Mouse (Mus musculus) embryo, embryonic 10.5 days (tissue): ENCODE measurements around the gene Hmg20a.

Source experiments
- DNase-seq: peaks from one replicate; pipeline ENCODE4 v3.0.0-alpha.2; 2015; ENCODE audit warnings: low spot score

The Hmg20a gene

DNA sequence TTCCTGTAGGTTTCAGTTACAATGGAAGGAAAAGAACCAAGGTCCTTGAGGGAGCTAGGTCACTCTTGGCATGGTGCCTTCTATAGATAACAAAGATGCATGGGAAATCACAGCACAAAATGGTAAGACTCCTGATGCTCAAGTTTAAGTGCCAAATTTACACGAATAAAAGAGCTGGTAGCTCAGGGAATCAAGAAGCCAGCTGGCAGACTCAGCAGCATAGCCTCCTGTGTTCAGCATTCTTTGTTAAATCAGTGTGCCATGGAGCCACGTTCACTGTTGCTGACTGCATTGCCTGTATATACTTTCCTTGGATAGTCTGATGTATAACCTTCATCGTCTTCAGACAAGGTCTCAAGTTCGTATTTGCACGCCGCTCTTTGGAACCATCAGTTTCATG is 33.2 kb downstream of the Hmg20a start:
- no peak for DNase-seq

DNA sequence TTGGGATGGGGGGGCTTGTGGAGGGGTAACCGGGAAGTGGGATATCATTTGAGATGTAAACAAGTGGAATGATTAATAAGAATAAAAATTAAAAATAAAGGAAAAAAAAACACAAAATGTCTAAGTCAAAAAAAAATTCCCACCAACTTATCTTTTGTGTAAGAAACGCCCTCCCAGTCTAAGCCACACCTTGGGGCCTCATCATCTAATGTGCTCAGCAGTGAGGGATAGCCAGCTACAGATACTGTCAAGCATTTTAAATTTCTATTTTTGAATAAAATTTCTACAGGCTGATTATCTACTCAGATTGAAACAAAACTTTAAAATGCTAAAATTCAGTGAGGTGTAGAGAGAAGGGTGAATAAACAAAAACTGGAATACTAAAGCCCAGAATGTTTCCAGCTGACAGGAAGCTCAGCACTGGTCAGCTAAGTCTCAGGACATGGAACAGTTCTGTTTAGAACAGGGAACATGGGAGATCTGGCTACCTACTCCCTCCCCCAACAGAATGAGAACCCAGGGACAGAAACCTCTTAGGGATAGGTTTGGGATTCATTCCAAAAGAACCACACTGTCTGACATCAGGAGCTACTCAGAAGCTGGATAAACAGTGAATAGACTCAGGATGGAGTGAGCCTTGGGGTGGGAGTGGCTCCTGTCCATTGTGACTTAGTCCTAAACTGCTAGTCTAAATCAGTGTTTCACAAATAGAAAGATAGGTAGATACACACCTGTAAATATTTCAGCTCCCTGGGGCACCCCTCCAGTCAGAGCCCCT is 34.8 kb downstream of the Hmg20a start:
- DNase-seq: no peak

DNA sequence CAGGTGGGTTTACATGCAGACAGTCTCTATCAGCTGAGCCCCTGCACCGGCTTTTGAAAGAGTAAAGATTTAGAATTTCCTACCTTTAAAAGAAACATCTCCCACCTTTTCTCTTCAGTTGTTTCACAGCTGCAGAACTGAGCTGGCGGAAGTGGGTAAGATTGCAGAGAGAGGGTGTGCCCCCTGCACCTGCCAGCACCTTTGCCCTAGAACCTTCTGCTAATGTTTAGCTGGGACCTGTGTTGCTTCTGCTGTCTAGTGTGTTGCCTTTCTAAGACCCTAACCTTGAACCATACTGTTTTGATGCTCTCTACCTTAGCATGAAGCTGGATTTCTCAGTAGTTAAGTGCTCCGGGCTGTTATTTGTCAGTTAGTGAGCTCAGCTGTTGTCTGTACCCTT is 38.0 kb downstream of the Hmg20a start:
- no peak for DNase-seq

DNA sequence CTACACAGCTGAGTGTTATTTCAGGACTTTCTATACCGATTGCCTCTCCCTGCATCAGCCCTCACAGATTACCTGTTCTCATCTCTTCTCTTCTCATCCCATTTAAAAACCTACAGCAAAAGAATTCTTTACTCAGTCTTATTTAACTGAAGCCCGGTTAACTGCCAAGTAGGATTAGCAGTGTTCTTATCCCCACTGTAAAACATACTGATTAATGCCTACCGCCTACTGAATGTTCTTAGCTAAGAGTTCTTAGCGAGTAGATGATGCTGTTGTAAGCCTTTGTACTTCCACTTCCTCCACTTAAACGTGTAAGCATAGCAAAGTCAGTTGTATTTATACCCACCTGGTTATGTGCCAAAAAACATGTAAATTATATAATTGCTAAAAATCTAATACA is 42.6 kb downstream of the Hmg20a start:
- DNase-seq: no peak

DNA sequence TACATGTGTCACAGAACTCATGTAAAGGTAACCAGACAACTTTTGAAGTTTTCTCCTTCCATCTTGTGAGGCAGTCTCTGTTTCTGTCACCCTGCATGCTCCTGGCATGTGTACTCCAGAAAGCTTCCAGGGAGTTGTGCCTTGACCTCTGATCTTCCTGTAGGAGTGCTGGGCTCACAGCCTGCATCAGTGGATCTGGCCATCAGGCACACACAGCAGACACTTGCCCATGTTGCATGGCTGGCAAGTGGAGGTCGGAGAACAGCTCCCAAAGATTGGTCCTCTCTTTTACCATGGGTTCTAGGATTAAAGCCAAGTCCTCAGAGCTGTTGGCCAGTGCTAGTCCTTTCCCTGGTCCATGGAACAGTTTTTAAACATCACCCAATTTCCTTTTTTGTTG is 44.2 kb downstream of the Hmg20a start:
- DNase-seq: no peak

DNA sequence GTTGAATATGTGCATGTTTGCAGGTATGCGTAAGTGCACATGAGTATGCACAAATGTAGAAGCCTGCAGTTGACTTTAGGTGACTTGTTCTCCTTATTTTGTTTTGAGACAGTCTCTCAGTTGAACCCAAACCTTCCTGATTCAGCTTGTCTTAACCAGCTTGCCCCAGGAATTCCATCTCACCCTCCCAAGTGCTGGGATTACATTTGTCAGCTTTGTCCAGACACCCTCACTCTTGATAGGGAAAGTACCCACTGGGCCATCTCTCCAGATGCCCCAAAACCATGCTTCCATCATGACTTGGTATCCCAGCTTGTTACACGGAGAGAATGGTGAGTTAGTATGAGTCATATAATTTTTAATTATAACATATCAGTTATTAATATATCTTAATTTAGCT is 44.6 kb downstream of the Hmg20a start:
- DNase-seq: no peak

DNA sequence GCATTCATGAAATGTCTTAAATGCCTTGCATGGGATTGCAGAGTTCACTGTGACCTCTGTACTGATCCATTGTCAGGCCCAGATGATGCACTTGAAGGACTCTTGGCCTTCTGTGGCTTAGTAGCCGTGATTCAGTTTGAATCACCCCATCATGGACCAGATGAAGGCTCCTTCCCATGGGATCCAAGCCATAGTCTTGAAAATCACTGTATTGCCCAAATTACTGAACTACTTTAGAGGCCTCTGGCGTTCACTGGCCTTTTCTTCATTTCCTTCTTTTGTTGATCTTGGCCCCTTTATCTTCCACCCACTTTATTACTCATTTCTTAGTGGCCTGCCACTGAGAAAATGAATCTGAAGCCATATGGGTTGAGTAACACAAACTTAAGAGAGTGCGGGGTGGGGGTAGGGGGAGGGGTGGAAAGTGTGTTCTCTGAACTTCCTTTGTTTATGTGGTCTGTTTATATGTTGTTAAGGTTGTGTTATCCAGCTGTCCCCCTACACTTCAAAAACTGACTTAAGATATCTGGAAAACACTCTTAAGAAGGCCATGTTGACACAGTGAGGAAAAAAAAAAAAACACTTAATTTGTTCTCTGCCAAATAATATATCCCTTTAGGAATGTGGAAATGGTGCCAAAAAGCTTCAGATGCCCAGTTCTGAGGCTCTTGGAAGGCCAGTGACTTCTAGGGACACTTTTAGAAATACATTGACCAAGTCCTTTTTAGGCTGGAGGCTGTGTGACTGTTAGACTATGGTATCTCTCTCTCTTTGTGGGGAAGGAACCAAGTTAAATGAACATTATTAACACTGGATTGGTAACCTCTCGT is 45.5 kb downstream of the Hmg20a start:
- DNase-seq: no peak

DNA sequence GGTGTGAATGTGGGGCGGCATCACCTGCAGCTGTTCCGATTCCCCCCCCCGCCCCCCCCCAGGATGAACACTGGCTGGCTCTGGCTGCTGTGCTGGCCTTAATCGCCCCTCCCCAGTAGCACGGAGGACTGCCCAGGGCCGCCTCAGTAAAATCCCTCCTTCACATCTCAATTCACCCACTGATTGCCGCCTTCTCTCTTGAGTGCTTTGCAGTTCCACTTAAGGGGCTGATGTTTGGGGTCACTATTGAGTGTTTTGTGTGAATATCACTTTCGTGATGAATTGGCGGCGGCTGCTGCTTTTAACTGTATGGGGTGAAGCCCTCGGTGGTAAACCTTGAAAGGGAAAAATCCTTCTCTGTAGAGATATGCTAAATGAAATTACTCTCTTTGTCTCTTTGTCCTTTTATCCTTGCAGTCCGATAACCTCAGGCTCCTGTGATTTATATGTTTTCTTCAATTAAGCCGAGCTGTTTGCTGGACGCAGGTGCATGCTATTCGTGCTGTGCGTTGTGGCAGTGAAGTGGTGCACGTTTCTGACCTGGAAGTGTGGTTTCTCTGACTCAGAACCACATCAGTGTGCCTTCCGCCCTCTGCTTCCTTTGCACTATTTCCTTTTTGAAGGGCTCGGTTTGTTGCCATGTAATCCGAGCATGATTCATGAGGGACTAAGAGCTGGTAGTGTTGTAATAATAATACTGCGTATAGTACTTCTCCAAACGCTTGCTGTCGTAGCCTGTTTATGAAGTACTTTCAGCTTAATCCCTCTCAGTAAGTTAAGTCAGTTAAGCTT is 46.6 kb downstream of the Hmg20a start:
- peak; percentile 57 for DNase-seq

DNA sequence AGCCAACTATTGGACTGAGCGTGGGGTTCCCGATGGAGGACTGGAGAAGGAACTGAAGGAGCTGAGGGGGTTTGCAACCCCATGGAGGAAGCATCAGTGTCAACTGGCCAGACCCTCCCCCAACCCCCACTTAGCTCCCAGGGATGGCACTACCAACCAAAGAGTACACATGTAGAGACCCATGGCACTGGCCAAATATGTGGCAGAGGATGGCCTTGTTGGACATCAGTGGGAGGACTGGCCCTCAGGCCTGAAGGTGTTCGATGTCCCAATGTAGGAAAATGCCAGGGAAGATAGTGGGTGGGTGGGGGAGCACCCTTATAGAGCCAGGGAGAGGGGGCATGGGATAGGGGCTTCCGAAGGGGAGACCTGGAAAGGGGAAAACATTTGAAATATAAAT is 47.8 kb downstream of the Hmg20a start:
- no peak for DNase-seq

DNA sequence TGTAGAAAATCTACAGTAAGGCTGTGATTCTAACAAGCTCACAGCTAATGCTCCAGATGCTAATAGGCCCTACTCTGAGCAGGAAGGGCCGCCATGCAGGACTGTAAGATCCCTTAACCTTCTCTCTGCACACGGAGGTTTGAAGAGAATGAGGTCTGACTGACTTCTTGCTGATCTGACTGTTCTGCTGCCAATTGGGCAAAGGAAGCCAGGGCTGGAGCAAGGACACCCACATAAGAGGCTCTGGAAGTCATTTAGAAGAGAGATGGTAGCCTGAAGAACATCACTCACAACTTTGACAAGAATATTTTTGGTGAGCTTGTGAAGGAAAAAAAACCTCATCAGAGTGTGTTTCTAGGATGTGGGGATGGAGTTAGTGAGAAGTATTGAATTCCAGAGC is 51.2 kb downstream of the Hmg20a start:
- DNase-seq: no peak

DNA sequence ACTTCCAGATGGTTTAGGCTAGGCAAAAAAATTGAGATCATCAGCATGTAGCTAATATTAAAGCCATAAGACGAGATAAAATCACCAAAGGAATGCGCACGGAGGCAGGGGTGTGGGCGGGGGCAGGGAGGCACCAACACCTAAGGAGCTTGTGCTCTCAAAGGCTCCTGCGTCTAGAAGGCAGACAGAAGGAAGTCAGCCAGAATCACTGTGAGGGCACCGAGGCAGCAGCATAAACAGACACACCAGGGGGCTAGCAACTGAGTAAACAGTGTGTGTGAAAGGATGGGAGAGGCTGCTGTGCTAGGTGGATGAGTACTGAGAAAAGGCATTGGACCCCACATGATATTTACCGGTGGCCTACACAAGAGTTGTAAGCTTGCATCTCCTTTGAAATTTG is 51.9 kb downstream of the Hmg20a start:
- DNase-seq: no peak

DNA sequence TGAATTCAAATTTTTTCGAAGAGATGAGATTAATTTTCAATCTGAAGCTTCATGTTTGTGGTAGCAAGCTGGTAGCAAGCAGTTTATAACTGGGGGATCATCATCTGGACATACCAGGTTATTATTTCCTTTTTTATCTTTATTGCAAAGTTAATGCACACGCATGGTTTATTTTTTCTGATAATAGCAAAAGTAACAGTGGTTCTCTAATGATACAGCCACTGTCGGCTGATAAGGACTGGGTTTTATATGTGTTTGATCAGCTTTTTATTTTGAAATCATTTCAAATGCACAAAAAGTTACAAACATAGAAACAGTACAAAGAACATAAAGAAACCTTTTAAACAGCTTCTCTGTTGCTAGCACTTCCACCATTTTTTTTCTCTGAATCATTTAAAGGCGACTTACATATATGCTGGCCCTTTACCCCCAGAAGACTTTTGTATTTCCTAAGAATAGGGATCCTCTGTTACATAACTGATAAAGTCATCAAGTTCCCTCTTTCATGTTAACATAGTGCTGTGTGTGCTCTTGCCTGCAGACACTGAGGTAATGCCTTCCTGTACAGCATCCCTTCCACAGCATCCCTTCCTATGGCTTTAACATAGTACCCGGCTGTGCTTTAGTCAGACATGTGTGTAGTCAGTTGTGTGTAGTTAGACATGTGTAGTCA is 60.7 kb downstream of the Hmg20a start:
- no peak for DNase-seq

DNA sequence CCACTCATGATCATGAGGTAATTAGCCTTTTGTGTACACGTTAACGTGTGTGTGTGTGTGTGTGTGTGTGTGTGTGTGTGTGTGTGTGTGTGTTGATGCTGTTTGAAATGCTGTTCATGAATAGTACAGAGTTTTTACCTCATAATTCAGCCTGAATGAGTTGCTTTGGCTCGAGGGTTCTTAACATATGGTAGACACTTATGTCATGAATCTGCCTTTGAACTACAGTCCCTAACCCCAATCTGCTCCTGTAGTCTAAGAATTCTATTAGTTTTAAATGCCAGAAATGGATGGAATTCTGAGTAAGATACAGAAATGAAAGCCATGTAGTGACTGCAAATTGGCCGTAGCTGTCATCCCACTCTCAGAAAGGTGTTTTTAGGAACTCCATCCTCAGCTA is 64.2 kb downstream of the Hmg20a start:
- DNase-seq: no peak

DNA sequence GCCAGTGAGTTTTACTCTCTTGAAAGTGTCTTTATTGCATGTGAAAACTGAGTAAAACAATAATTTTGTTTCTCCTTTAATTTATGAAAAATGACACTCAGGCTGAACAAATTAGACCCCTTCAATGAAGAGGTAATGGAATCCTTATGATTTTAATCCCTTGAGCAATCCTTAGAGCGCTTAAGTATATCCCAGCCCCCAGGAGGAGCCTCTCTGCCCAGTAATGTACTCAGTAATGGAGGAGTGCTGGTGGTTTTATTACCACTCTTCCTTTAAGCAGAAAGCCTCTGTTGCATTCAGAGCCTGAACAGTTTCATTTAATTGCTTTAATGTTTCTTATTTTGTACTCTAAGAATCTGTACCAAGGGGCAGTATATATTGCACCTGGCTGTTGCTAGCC is 67.0 kb downstream of the Hmg20a start:
- DNase-seq: no peak

DNA sequence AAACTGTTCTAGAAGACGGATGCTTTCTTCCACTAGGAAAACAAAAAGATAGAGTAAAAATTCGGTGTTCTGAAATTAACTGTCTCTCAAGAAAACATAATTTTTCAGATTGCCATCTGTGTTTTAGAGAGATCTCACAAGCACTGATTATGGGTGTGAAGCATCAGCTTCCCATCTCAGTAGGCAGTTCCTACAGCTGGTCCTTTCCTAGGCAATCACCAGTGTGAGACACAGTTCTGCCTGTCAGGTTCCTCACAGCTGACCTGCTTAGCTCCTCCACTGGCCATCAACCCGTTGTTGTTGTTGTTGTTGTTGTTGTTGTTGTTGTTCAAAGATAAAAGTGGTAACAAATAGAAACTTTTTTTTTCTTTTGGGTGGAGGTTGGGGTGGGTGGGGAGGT is 67.7 kb downstream of the Hmg20a start:
- DNase-seq: no peak

DNA sequence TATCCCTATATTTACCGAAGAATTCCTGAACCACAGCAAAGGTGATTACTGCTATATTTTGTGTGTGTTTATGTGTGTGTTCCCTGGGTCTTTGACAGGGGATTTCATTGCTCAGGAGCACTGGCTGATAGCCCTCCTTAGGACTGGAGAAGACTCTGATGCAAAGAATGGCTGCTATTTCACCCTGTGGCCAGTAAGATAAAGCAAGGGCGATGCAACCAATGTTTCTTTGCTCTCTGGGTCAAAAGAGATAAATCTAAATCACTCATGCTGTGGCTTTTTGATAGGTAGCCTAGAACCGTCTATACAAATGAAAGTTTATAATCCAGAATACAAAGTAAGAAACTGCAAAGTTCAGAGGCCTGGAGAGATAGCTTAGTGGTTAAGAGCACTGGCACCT is 69.2 kb downstream of the Hmg20a start:
- no peak for DNase-seq

DNA sequence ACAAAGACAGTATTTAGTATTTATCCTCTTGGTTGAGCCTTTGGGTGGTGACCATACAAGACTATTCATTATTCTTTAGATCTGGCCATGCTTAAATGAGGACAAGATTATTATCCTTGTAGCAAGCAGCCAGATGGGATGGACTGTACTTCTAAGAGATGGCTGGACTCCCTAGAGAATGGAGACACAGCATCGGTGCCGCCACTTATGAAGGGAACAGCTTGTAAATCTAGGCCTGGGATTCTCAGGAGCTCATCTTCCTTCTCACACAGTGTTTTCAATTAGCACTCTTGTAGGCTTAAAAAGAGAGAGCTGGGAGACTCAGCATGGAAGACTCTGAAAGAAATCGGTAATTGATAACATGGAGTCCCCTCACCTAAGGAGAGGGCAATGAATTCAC is 74.0 kb downstream of the Hmg20a start:
- DNase-seq: no peak

DNA sequence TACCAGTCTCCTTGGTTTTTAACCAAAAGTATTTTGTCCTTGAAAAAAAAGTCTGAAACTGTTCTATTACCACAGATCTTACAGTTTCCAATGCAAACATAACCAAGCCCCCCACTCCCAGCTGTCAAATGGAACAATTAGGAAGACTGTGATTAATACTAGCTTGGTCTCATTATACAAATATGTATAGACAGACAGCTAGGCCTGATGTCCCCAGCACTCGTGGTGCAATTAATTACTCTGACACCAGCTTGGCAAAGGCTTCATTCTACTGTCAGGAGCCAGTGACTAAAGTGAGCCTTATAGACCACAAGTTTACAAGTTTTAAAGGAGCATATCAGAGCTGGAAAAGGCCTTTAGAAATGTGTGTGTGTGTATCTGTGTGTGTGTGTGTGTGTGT is 74.5 kb downstream of the Hmg20a start:
- DNase-seq: no peak

DNA sequence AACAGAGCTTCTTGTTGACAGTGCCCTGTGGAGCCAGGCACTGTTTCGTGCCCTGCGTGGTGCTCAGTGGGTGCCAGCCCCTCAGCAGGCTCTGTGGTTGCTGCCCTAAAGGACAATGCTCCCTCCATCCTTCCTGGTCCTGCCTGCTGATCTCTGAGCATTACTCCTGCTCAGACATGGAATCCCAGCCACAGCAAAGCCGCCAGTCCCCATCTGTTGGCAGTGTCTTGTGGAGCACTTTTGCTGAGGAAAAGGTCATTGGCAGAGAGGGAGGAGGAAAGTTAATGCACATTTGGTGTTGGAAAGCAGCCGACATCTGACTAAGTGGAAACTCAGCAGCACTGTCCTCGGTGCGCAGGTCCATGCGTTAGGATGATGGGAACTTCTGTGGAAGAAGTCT is 76.7 kb downstream of the Hmg20a start:
- no peak for DNase-seq

DNA sequence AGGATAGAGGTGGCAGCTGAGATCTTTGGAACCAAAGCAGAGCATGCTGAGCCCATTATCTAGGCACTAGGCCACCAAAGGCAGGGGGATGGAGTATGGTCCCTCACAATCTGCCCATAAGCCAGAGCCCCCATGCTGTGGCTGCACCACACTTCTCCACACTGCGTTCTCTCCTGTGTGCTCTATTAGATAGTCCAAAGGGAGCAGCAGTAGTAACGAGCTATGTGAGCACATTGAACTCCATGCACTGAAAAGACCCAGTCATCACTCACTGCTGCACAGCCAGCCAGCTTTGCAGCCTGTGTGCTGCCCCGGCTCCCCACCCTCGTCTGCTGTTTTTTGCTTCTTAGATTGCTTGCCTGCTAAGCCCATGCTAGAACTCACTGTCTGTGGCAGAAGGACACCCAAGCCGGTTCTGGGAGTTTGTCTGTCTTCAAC is 77.4 kb downstream of the Hmg20a start:
- no peak for DNase-seq

DNA sequence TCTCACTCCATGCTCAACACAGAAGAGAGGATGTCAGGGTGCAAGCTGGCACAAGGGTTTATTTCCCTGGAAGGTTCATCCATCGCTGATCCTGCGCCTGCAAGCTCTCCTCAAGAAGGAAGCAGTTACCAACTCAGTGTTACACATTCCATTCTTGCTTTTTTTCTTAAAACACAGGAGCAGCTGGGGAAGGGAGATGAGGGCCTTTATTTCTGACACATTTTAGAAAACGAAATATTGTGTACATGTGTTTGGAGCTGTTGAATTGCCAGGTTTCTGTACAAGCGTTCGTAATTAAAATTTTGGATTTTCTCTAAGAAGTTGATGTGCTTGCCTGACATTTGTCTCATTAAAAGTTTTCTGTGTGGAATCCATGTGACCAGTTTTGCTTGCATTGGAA is 78.2 kb downstream of the Hmg20a start:
- DNase-seq: no peak

DNA sequence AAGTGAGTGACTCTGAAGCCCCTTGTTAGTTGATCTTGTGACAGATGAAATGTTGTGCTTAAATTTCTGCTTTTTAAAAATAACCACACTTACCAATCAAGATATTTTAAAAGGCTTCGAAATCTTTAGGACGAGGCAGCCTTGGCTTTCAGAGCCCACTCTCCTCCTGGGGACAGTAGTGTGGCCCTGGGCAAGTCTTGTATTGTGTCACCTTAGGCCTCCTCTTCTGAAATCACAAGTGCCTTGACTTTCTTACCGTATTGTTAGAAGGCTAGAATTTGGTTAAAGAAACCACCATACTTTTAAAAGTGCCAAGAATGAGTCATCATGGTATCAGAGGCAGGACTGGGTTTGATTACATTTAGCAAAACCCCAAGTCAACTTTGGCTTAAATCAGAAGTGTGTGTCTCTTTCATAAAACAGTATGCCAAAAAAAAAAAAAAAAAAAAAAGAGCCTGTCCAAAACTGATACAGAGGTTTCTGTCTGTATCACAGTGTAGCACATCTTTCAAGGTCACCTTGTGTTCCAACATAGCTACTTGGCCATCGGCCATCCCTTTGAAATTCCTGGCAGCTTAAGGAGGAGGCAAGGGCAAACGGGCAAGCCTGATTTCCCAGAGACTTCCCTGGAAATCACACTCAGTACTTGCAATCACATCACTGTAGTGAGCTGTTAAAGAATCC is 78.9 kb downstream of the Hmg20a start:
- DNase-seq: no peak
